Mouse (Mus musculus): Measurements from ENCODE around the gene Rrad. TPM values are rescaled to one million over a fixed set of nuclear protein-coding genes. Genes with fewer than 3 reads are reported as not detected.

Rrad gene
- total and polyA plus RNA-seq, 2 experiments from 2014 or later, result 3.3 to 3.5 TPM

GRCm38 (mm10) chr8:104611613-104612012, 19.5 kb downstream of the Rrad start:
- H3K36me3 ChIP-seq (ENCODE audit: insufficient read depth, low read length), result no peaks in the 10 kb centered on the region
- H3K4me1 ChIP-seq (ENCODE audit: insufficient read depth, low read length), result no peaks in the 10 kb centered on the region
- H3K27ac ChIP-seq (ENCODE audit: low read depth, low read length), result no peak overlapping the region
- WGBS, result 75% methylated on average over 4 of the region's 4 CpGs
- no peak overlapping the region for H3K4me3 ChIP-seq (ENCODE audit: low read depth, low read length)
- H3K9me3 ChIP-seq (ENCODE audit: low read length), result no peaks in the 10 kb centered on the region
- no peak overlapping the region for H3K9ac ChIP-seq (replicated peaks; ENCODE audit: low read length, poor library complexity, severe bottlenecking)
- ATAC-seq (ENCODE audit: low FRiP score) (no peak), DNase-seq (ENCODE audit: low spot score) (no peak)
- TF ChIP-seq CTCF (IDR thresholded peaks at IDR 0.05), result no peak
- H3K27me3 ChIP-seq (ENCODE audit: insufficient read depth, low read length), result no peaks in the 10 kb centered on the region
- no peak overlapping the region for H3K4me2 ChIP-seq (ENCODE audit: low read depth, low read length, poor library complexity, severe bottlenecking)

DNA sequence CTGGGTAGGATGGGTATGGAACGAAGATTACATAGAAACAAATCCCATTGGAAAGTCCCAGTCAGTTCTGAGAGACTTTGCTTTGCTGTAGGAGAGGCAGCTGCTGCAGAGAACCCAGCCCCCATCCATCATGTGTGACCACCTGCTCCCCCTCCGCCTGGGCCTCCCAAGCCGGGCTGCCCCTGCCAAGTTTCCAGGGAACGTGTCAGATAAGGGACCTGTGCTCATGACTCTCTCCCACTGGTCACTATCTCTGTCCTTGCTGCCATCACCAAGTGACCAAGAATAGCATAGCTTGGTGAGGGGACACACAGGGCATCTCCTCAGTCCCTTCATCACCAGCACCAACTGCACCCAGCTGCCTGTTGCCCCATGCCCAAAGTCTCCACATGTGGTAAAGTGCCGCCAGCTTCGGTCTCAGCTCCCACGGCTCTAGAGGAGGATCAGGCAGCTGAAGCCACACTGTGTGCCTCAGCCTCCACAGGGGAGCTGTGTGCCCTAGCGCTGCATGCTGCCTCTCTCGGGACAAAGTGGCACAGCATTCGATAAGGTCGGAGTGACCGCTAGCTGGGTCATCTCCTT, 20.9 kb downstream of the Rrad start:
- Histone ChIP-seq H3K27ac (ENCODE audit: low read depth, low read length) (no peak overlapping the region), H3K9ac (replicated peaks; ENCODE audit: low read length, poor library complexity, severe bottlenecking) (no peak overlapping the region), H3K4me3 (ENCODE audit: low read depth, low read length) (no peak overlapping the region), H3K4me1 (ENCODE audit: insufficient read depth, low read length) (no peaks in the 10 kb centered on the region), H3K4me2 (ENCODE audit: low read depth, low read length, poor library complexity, severe bottlenecking) (no peak overlapping the region), H3K36me3 (ENCODE audit: insufficient read depth, low read length) (no peaks in the 10 kb centered on the region), H3K27me3 (ENCODE audit: insufficient read depth, low read length) (no peaks in the 10 kb centered on the region), H3K9me3 (ENCODE audit: low read length) (no peaks in the 10 kb centered on the region)
- TF ChIP-seq CTCF (IDR thresholded peaks at IDR 0.05), result no peak
- DNase-seq (ENCODE audit: low spot score) (no peak), ATAC-seq (ENCODE audit: low FRiP score) (no peak)
- 81% methylated on average over 12 of the region's 12 CpGs for WGBS

DNA sequence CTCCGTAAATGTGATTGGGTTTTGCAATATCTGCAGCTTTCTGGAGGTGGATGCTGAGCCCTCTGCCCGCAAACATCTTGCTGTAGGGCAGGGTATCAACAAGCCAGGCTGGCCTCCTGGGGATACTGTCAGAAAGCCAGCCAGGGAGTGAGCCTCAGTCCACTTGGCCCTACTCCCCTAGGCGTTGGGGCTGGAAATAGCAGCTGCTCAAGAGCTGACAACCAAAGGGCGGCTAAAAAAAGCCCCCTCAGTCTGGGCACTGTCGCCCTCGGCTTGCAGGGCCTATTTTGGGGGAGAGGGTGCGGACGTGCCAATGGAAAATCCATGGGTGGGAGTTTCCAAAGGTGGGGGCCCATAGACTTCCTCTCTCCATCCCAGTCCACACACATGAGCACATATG, 21.9 kb downstream of the Rrad start:
- H3K36me3 ChIP-seq (ENCODE audit: insufficient read depth, low read length), result no peaks in the 10 kb centered on the region
- no peak overlapping the region for H3K9ac ChIP-seq (replicated peaks; ENCODE audit: low read length, poor library complexity, severe bottlenecking)
- 78% methylated on average over 8 of the region's 8 CpGs for WGBS
- H3K27me3 ChIP-seq (ENCODE audit: insufficient read depth, low read length), result no peaks in the 10 kb centered on the region
- H3K9me3 ChIP-seq (ENCODE audit: low read length), result no peaks in the 10 kb centered on the region
- no peak overlapping the region for H3K4me3 ChIP-seq (ENCODE audit: low read depth, low read length)
- no peak for TF ChIP-seq CTCF (IDR thresholded peaks at IDR 0.05)
- H3K4me1 ChIP-seq (ENCODE audit: insufficient read depth, low read length), result no peaks in the 10 kb centered on the region
- DNase-seq (ENCODE audit: low spot score) (no peak), ATAC-seq (ENCODE audit: low FRiP score) (no peak)
- no peak overlapping the region for H3K4me2 ChIP-seq (ENCODE audit: low read depth, low read length, poor library complexity, severe bottlenecking)
- no peak overlapping the region for H3K27ac ChIP-seq (ENCODE audit: low read depth, low read length)

- no peak for TF ChIP-seq CTCF (IDR thresholded peaks at IDR 0.05)
- H3K9ac ChIP-seq (replicated peaks; ENCODE audit: low read length, poor library complexity, severe bottlenecking), result no peak overlapping the region
- H3K4me3 ChIP-seq (ENCODE audit: low read depth, low read length), result no peak overlapping the region
Observed at GRCm38 (mm10) chr8:104607944-104608343, 23.2 kb downstream of the Rrad start.

GRCm38 (mm10) chr8:104606329-104606728, 24.8 kb downstream of the Rrad start:
- no peak for TF ChIP-seq CTCF (IDR thresholded peaks at IDR 0.05)
- DNase-seq (ENCODE audit: low spot score), result no peak
- 54% methylated on average over 6 of the region's 6 CpGs for WGBS

More at GRCm38 (mm10) chr8:104607944-104608343, 23.2 kb downstream of the Rrad start:
- no peak for ATAC-seq (ENCODE audit: low FRiP score)
- Histone ChIP-seq H3K4me1 (ENCODE audit: insufficient read depth, low read length) (no peaks in the 10 kb centered on the region), H3K9me3 (ENCODE audit: low read length) (no peaks in the 10 kb centered on the region), H3K4me2 (ENCODE audit: low read depth, low read length, poor library complexity, severe bottlenecking) (no peak overlapping the region), H3K36me3 (ENCODE audit: insufficient read depth, low read length) (no peaks in the 10 kb centered on the region), H3K27ac (ENCODE audit: low read depth, low read length) (no peak overlapping the region), H3K27me3 (ENCODE audit: insufficient read depth, low read length) (no peaks in the 10 kb centered on the region)
- 78% methylated on average over 2 of the region's 2 CpGs for WGBS
- no peak for DNase-seq (ENCODE audit: low spot score)

GRCm38 (mm10) chr8:104603245-104603593, 27.9 kb downstream of the Rrad start:
- H3K9ac ChIP-seq (replicated peaks; ENCODE audit: low read length, poor library complexity, severe bottlenecking), result no peak overlapping the region
- H3K36me3 ChIP-seq (ENCODE audit: insufficient read depth, low read length), result no peaks in the 10 kb centered on the region
- ATAC-seq (ENCODE audit: low FRiP score), result no peak
- no peak for DNase-seq (ENCODE audit: low spot score)
- H3K4me3 ChIP-seq (ENCODE audit: low read depth, low read length), result no peak overlapping the region
- no peaks in the 10 kb centered on the region for H3K9me3 ChIP-seq (ENCODE audit: low read length)
- peaks cover 3% of the 10 kb centered on the region; the same call in 1 of the 2 replicates for H3K27me3 ChIP-seq (ENCODE audit: insufficient read depth, low read length)
- H3K4me1 ChIP-seq (ENCODE audit: insufficient read depth, low read length), result no peaks in the 10 kb centered on the region; the same call in 1 of the 2 replicates
- no peak for TF ChIP-seq CTCF (IDR thresholded peaks at IDR 0.05)
- no peak overlapping the region for H3K27ac ChIP-seq (ENCODE audit: low read depth, low read length)
- 72% methylated on average over 4 of the region's 4 CpGs for WGBS
- H3K4me2 ChIP-seq (ENCODE audit: low read depth, low read length, poor library complexity, severe bottlenecking), result no peak overlapping the region

More at GRCm38 (mm10) chr8:104606329-104606728, 24.8 kb downstream of the Rrad start:
- Histone ChIP-seq H3K27ac (ENCODE audit: low read depth, low read length) (no peak overlapping the region), H3K9ac (replicated peaks; ENCODE audit: low read length, poor library complexity, severe bottlenecking) (no peak overlapping the region), H3K4me2 (ENCODE audit: low read depth, low read length, poor library complexity, severe bottlenecking) (no peak overlapping the region), H3K4me3 (ENCODE audit: low read depth, low read length) (no peak overlapping the region), H3K27me3 (ENCODE audit: insufficient read depth, low read length) (peaks cover 3% of the 10 kb centered on the region; the same call in 1 of the 2 replicates), H3K36me3 (ENCODE audit: insufficient read depth, low read length) (no peaks in the 10 kb centered on the region), H3K4me1 (ENCODE audit: insufficient read depth, low read length) (no peaks in the 10 kb centered on the region; the same call in 1 of the 2 replicates), H3K9me3 (ENCODE audit: low read length) (no peaks in the 10 kb centered on the region)
- no peak for ATAC-seq (ENCODE audit: low FRiP score)

Measured in midbrain, postnatal 0 days (tissue).